Mouse (Mus musculus) G1E-ER4 (cell line): Measurements from ENCODE around the gene Rgs11. TPM values are rescaled to one million over a fixed set of nuclear protein-coding genes. Genes with fewer than 3 reads are reported as not detected.

Experiments used
- GATA1 ChIP-seq: IDR thresholded peaks from one replicate; pipeline ENCODE4 v1.8.0; 2012; ENCODE audit warnings: low read length, inconsistent platforms
- polyA plus RNA-seq: library from polyadenylated mRNA; stranded (reverse); fragments of >175 nt; gene quantifications from 2 replicates; pipeline ENCODE4 v1.2.3, GENCODE M21; 2012

The Rgs11 gene
- polyA plus RNA-seq, 1 experiment: 8.7 TPM

DNA sequence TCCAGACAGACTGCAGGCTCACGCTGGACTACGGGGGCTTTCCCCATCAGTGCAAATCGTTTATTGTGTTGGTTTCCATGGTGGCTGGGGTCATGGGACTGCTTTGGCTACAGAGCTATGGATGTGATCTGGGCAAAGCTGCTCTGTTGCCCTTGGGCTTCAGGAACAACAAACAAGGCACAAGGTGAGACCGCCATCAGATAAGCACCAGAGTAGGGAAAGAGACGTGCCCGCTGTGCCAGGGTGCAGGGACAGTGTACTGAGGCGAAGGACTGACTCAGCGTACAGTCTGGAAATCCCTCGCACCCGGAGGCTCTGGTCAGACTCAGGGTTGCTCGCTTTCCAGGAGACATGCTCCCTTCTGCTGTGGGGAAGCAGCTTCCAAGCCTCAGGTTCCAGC lies 9.9 kb downstream of the Rgs11 start:
- no peak for TF ChIP-seq GATA1

DNA sequence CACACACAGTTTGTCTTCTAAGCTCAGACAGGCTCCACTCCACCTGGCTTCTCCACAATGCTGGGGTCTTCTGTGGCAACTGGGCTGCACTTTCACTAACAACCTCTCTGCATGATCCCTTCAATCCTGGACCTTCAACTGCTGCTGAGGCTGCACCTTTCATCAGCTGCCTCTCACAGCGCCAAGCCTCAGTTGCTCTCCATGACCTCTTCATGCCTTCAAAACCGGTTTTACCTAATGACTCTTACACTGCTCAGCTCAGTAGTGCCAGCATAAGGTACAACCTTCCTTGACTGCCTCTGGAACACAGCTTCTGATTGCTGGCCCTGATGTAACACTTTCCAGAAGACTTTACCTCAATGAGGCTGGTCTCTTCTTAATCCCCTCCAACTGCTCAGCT lies 18.8 kb downstream of the Rgs11 start:
- no peak for TF ChIP-seq GATA1

DNA sequence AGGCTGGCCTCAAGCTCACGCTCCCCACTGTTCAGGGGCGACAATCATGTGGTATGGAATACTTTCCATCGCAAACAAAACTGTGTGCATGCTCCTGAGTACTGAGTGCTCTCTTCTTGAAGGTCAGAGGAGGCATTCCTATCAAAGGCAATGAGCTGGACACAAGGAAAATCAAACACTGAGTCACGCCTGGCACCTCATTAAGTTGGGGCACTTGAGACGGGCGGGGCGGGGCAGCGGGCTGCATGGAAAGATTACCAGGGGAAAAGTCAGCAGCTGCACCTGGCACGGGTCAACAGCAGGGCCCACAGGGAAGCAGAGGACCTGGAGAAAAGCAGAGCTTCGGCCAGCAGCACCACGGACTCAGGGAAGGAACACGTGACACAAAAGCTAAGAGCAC lies 22.4 kb downstream of the Rgs11 start:
- no peak for TF ChIP-seq GATA1

DNA sequence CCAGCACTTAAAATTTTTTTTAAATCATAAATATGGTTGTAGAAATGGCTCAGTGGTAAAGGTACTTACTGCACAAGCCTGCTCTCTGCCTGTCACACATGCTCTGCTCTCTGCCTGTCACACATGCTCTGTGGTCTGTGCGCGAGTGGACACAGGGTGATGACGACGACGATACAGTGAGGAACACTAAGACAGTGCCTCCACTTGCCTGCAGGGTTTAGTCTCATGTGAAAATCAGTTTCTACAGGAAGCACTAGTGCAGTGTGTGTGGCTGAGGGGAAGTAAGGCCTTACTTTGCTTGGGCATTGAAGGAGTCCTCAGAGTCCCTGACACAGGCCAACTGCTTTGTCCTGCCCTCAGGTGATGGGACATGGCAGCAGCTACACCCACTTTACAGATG lies 27.0 kb downstream of the Rgs11 start:
- TF ChIP-seq GATA1: no peak

- no peak for TF ChIP-seq GATA1
These were observed 28.4 kb downstream of the Rgs11 start for GRCm38 (mm10) chr17:26231156-26231555.

DNA sequence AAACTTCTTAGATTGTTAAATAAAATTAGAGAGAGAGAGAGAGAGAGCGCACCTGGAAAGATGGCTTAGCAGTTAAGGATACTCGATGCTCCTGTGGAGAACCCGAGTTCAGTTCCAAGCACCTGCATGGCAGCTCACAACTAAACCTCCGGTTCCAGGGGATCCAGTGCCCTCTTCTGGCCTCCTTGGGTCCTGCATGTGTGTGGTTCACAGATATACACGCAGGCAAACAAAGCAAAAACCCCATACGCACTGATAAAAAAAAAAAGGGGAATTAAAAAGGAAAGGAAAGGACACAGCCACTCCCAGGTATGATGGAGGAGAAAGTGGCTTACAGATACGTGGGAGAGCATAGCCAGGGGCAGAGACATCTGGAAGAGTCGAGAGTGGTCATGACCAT lies 30.1 kb downstream of the Rgs11 start:
- no peak for TF ChIP-seq GATA1

DNA sequence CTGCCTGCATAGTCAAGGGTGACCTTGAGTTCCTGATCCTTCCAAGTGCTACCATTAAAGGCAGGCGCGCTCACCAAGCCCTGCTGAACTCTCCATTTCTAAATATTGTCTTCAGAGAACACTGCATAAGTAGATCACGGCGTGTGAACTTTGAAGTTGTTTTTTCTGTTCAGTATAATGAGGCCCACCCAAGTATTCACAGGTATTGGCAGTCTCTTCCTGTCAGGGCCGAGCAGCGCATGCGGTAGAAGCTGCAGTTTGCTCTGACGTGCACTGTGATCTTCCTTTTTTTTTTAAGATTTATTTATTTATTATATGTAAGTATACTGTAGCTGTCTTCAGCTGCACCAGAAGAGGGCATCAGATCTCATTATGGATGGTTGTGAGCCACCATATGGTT lies 31.6 kb downstream of the Rgs11 start:
- TF ChIP-seq GATA1: no peak

GRCm38 (mm10) chr17:26235077-26235815 lies 32.5 kb downstream of the Rgs11 start:
- no peak for TF ChIP-seq GATA1

DNA sequence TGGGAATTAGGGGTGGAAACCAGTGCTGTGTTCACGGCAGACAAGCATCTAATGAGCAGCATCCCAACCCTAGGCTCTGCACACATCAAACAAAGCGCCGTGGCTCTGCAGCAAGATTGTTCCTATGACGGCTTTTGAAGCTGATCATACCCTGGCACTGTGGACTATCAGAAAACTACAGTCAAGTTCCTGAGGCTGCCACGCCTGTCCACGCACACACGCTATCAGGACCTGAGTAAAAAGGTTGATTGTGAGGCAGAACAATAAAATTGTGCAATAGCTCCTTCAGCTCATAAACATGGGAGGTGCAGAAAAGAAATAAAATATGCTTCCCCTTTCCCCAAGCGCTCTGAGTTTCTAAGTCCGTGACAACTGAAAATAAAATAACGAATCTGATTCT lies 34.9 kb downstream of the Rgs11 start:
- TF ChIP-seq GATA1: no peak

DNA sequence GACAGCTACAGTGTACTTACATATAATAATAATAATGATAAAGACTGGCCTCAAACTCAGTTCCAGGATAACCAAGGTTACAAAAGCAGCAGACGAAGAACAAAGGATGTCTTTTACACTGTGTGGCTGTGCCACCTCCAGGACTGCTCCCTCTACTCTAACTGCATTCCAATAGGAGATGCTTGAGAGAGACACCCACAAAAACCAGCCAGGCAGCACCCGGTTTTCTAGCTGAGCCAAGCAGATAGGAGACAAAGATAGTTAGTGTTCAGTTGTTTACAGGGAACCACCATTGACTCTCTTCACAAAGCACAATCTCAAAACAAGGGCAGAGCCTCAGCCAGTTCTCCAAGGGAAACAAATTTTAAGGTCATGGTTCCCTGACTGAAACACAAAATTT lies 36.8 kb downstream of the Rgs11 start:
- TF ChIP-seq GATA1: no peak

DNA sequence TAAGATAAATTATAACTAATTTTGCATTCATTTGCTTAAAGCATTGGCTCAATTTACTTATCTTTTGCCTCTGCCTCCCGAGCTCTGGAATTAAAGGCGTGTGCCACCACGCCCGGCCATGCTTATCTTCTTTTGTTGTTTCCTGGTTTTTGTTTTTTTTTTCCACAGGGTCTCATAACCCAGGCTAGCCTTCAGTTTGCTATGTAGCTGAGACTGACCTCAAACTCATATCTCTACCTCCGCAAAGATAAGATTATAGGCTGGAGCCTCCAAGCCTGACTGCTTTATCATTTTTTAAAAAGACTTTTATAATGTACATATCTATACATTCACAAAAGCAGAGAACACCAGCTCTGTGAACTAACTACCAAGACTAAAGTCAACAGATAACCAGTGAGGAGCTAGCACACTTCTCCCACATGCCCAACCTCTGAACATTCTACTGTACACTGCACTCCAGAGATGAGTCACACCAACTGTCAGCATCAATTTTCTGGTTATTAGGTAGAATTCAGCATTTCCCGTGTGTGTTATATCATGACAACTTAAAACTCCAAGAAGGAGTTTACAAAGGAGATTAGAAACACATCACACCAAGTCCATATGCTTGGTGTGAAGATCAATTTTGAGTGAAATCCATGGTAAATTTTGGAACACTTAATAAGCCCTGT lies 37.5 kb downstream of the Rgs11 start:
- peak; percentile 81 for TF ChIP-seq GATA1

DNA sequence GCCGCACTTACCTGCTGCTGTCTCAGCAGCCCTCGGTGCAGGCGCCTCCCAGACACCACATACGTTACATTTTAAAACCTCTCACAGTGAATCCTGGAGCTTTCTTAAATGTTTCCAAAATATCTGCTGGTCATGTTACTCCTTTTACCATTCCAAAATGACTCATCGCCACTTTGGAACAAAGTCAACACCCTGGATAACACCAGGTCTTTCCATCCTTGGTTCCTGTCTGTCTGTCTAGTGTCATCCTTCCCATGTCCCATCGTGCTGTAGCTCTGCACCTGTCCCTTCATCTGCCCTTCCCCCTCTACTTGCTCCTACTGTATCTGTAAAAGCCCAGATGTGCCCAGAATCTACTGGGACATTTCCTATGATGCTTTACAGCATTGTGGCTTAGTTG lies 38.2 kb downstream of the Rgs11 start:
- no peak for TF ChIP-seq GATA1

- TF ChIP-seq GATA1: no peak
These were observed 40.8 kb downstream of the Rgs11 start for GRCm38 (mm10) chr17:26243471-26244100.

GRCm38 (mm10) chr17:26244101-26244841 lies 41.5 kb downstream of the Rgs11 start, which contains the start of gene Fam234a:
Fam234a (minus strand) TSS chr17:26244242.
- no peak for TF ChIP-seq GATA1

- no peak for TF ChIP-seq GATA1
These were observed 49.3 kb downstream of the Rgs11 start for GRCm38 (mm10) chr17:26251886-26252538.

DNA sequence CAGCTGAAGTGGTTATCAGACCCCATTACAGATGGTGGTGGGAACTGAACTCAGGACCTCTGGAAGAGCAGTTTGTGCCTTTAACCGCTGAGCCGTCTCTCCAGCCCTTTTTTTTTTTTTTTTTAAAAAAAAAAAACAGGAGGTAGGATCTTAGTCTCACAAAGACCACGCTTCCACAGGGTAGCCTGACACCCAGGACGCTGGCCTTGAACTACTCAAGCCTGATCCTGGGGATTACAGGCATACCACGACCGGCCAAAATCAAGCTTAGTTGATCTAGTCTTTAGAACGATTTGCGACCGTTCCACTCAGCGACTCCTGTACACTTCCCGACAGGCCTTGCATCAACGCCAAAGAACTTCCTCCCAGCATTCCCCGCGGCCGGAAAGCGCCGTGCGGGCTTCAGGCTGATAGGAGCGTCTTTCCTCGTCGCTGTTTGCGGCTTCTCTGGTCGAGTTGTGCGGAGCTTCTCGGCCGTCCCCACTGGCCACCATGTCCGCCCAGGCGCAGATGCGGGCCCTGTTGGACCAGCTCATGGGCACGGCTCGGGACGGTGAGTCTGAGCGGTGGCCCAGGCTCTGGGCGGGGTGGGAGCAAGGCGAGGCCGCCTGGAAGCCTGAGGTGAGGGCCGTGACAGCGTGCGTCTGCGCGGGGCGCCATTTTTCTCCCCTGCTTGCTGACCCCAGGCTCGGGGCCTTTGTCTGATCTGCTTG lies 49.9 kb downstream of the Rgs11 start, which contains the start of gene Luc7l:
Gene Luc7l (plus strand): TSS at position 358 of the 713 bp plus-strand sequence.
- TF ChIP-seq GATA1: no peak
